Comparison of ENCODE assay signal across 26 mouse cellular contexts in genomic region chr16:46825147-46825546, GRCm38 (mm10).
A peak's percentile ranks its signal among the peaks of the same experiment; 100 is the strongest.
DNase-seq lines count a peak whose midpoint lies in the region; ATAC-seq lines count a peak whose summit lies in the region.
"Had no signal": no experiment of that assay in that cellular context is flagged by ENCODE, and none has a peak within 500 bp of the region (broad histone marks: within the 10 kb centered on the region; RNA-seq: fewer than 3 reads in every experiment).

No protein-coding gene starts in this region.

- no peak overlapping the region for H3K4me2 ChIP-seq in kidney, embryonic 16.5 days (replicated peaks; ENCODE audit: low read depth, low read length)
- H3K4me2 ChIP-seq in liver, embryonic 12.5 days = no peak overlapping the region
- H3K4me2 ChIP-seq in liver, embryonic 16.5 days (ENCODE audit: low read depth, low read length) = no peak overlapping the region
- H3K4me2 ChIP-seq: forebrain, embryonic 13.5 days; heart, embryonic 13.5 days; hindbrain, embryonic 15.5 days had no signal

- WGBS in kidney, embryonic 16.5 days = 89% methylated on average over 2 of the region's 2 CpGs
- 58% methylated on average over 2 of the region's 2 CpGs for WGBS in liver, embryonic 12.5 days (ENCODE audit: insufficient replicate concordance)
- WGBS in liver, embryonic 16.5 days (ENCODE audit: insufficient replicate concordance) = 57% methylated on average over 2 of the region's 2 CpGs

- no peaks in the 10 kb centered on the region for H3K27me3 ChIP-seq in kidney, embryonic 16.5 days (ENCODE audit: insufficient read depth, low read length)
- H3K27me3 ChIP-seq in liver, embryonic 12.5 days (replicated peaks) = no peaks in the 10 kb centered on the region
- no peaks in the 10 kb centered on the region for H3K27me3 ChIP-seq in liver, embryonic 16.5 days (ENCODE audit: control insufficient read depth, insufficient read depth, low read depth, low read length)
- H3K27me3 ChIP-seq: CH12.LX; forebrain, embryonic 13.5 days; heart, embryonic 13.5 days; hindbrain, embryonic 15.5 days; Patski had no signal

- H3K9me3 ChIP-seq in kidney, embryonic 16.5 days (ENCODE audit: low read length) = no peaks in the 10 kb centered on the region
- no peaks in the 10 kb centered on the region for H3K9me3 ChIP-seq in liver, embryonic 12.5 days (replicated peaks)
- no peaks in the 10 kb centered on the region for H3K9me3 ChIP-seq in liver, embryonic 16.5 days (replicated peaks; ENCODE audit: control insufficient read depth, low read length)
- H3K9me3 ChIP-seq: forebrain, embryonic 10.5 days; forebrain, embryonic 13.5 days; G1E; heart, embryonic 10.5 days; heart, embryonic 13.5 days; hindbrain, embryonic 15.5 days had no signal

- ATAC-seq in kidney, embryonic 16.5 days (ENCODE audit: low FRiP score, low TSS enrichment) = no peak
- ATAC-seq in liver, embryonic 12.5 days = no peak
- ATAC-seq in liver, embryonic 16.5 days (ENCODE audit: low read depth) = peak; percentile 60
- ATAC-seq: forebrain, embryonic 13.5 days; forebrain, embryonic 16.5 days; Patski had no signal

- peak; percentile 39 for DNase-seq in kidney, adult 9 months
- DNase-seq in liver = peak; percentile 5
- DNase-seq in urinary bladder, postnatal 25 days (ENCODE audit: low spot score) = no peak
- DNase-seq: adrenal gland, postnatal 10 days; adrenal gland, postnatal 36 days; B cell, adult 2 months; cerebellum, adult 18-20 months; cerebellum, adult 9-10 months; cerebellum, postnatal 14 days; gastrocnemius, postnatal 10 days; gastrocnemius, postnatal 36 days; heart, adult 2 months; heart, postnatal 14 days; heart, postnatal 4 days had no signal

- no peaks in the 10 kb centered on the region for H3K36me3 ChIP-seq in kidney, embryonic 16.5 days (ENCODE audit: insufficient read depth, low read length)
- no peaks in the 10 kb centered on the region for H3K36me3 ChIP-seq in liver, embryonic 12.5 days
- H3K36me3 ChIP-seq in liver, embryonic 16.5 days (ENCODE audit: control insufficient read depth, insufficient read depth) = no peaks in the 10 kb centered on the region
- H3K36me3 ChIP-seq: forebrain, embryonic 10.5 days; G1E; heart, embryonic 10.5 days; heart, embryonic 13.5 days; hindbrain, embryonic 15.5 days had no signal

- H3K9ac ChIP-seq in kidney, embryonic 16.5 days (replicated peaks; ENCODE audit: low read length) = no peak overlapping the region
- no peak overlapping the region for H3K9ac ChIP-seq in liver, embryonic 12.5 days
- no peak overlapping the region for H3K9ac ChIP-seq in liver, embryonic 16.5 days (ENCODE audit: low read depth, low read length)
- H3K9ac ChIP-seq: forebrain, embryonic 13.5 days; heart, embryonic 13.5 days; hindbrain, embryonic 15.5 days had no signal

- H3K27ac ChIP-seq in kidney, embryonic 16.5 days (ENCODE audit: low read length) = no peak overlapping the region
- no peak overlapping the region for H3K27ac ChIP-seq in liver, embryonic 12.5 days
- H3K27ac ChIP-seq in liver, embryonic 16.5 days (ENCODE audit: low read length) = no peak overlapping the region
- H3K27ac ChIP-seq: forebrain, embryonic 10.5 days; forebrain, embryonic 13.5 days; heart, adult 2 months; heart, embryonic 10.5 days; heart, embryonic 13.5 days; hindbrain, embryonic 15.5 days had no signal

- H3K4me1 ChIP-seq in kidney, embryonic 16.5 days (ENCODE audit: insufficient read depth, low read length) = no peaks in the 10 kb centered on the region
- H3K4me1 ChIP-seq in liver, embryonic 12.5 days = no peaks in the 10 kb centered on the region
- no peaks in the 10 kb centered on the region for H3K4me1 ChIP-seq in liver, embryonic 16.5 days (ENCODE audit: control insufficient read depth, low read depth, low read length)
- H3K4me1 ChIP-seq: forebrain, embryonic 10.5 days; forebrain, embryonic 13.5 days; heart, embryonic 10.5 days; heart, embryonic 13.5 days; hindbrain, embryonic 15.5 days had no signal

- no peak overlapping the region for H3K4me3 ChIP-seq in kidney, embryonic 16.5 days (ENCODE audit: low read length)
- H3K4me3 ChIP-seq in liver, embryonic 12.5 days = no peak overlapping the region
- no peak overlapping the region for H3K4me3 ChIP-seq in liver, embryonic 16.5 days (ENCODE audit: low read depth, low read length)
- H3K4me3 ChIP-seq: forebrain, embryonic 10.5 days; forebrain, embryonic 13.5 days; heart, adult 2 months; heart, embryonic 10.5 days; heart, embryonic 13.5 days; hindbrain, embryonic 15.5 days had no signal
